16 mouse cellular contexts compared by ENCODE assay signal in genomic region chr9:94400596-94400995, GRCm38 (mm10).
"Had no signal": no experiment of that assay in that cellular context is flagged by ENCODE, and none has a peak within 500 bp of the region (broad histone marks: within the 10 kb centered on the region; RNA-seq: fewer than 3 reads in every experiment).

No protein-coding gene starts in this region.

- H3K4me3 ChIP-seq: neural tube, embryonic 13.5 days; neural tube, embryonic 15.5 days; stomach, embryonic 15.5 days had no signal

- H3K27me3 ChIP-seq: neural tube, embryonic 13.5 days; neural tube, embryonic 15.5 days; stomach, embryonic 15.5 days had no signal

- H3K27ac ChIP-seq: neural tube, embryonic 13.5 days; neural tube, embryonic 15.5 days; stomach, embryonic 15.5 days; stomach, postnatal 0 days had no signal

- DNase-seq: retina, postnatal 1 day; right cerebral cortex, adult 18-20 months; right cerebral cortex, postnatal 14 days; right cerebral cortex, postnatal 25 days; right cerebral cortex, postnatal 4 days; spleen, adult 18-20 months; thymus, adult 18-20 months; thymus, adult 2 months; thymus, postnatal 14 days; thymus, postnatal 25 days; thymus, postnatal 36 days; thymus, postnatal 4 days had no signal

- H3K4me1 ChIP-seq: neural tube, embryonic 13.5 days; neural tube, embryonic 15.5 days; stomach, embryonic 15.5 days had no signal
